Mouse (Mus musculus): ENCODE results near the gene 1110051M20Rik.

- TF ChIP-seq CTCF (IDR thresholded peaks at IDR 0.05) (no peak), EP300 (IDR thresholded peaks at IDR 0.05) (no peak)
Observed at GRCm38 (mm10) chr2:91453231-91454075, 8.9 kb upstream of the 1110051M20Rik start.

Measured in lung, postnatal 0 days (tissue).